Mouse (Mus musculus): ENCODE data around the gene Plxna2. TPM values are rescaled to one million over a fixed set of nuclear protein-coding genes. Genes with fewer than 3 reads are reported as not detected.
A peak's percentile ranks its signal among the peaks of the same experiment; 100 is the strongest.

Gene Plxna2
- polyA plus RNA-seq, 1 experiment: 30.7 TPM

- DNase-seq (ENCODE audit: extremely low spot score in 1 of 2, low spot score in 1 of 2): no peak
Observed at GRCm38 (mm10) chr1:194622174-194622573, 4.2 kb downstream of the Plxna2 start.

- DNase-seq (ENCODE audit: extremely low spot score in 1 of 2, low spot score in 1 of 2): peak in 1 of 2 experiments; percentile 44
Observed at GRCm38 (mm10) chr1:194622677-194623076, 4.7 kb downstream of the Plxna2 start.

- DNase-seq (ENCODE audit: extremely low spot score in 1 of 2, low spot score in 1 of 2): no peak
Observed at GRCm38 (mm10) chr1:194623641-194624040, 5.6 kb downstream of the Plxna2 start.

- peak in 1 of 2 experiments; percentile 73 for DNase-seq (ENCODE audit: extremely low spot score in 1 of 2, low spot score in 1 of 2)
Observed at GRCm38 (mm10) chr1:194624411-194624810, 6.4 kb downstream of the Plxna2 start.

GRCm38 (mm10) chr1:194624973-194625372 is 7.0 kb downstream of the Plxna2 start:
- DNase-seq (ENCODE audit: extremely low spot score in 1 of 2, low spot score in 1 of 2): no peak

GRCm38 (mm10) chr1:194626109-194626508 is 8.1 kb downstream of the Plxna2 start:
- no peak for DNase-seq (ENCODE audit: extremely low spot score in 1 of 2, low spot score in 1 of 2)

- DNase-seq (ENCODE audit: extremely low spot score in 1 of 2, low spot score in 1 of 2): no peak
Observed at GRCm38 (mm10) chr1:194627286-194627685, 9.3 kb downstream of the Plxna2 start.

- DNase-seq (ENCODE audit: extremely low spot score in 1 of 2, low spot score in 1 of 2): peak in 1 of 2 experiments; percentile 44
Observed at GRCm38 (mm10) chr1:194629135-194629689, 11.2 kb downstream of the Plxna2 start.

- no peak for DNase-seq (ENCODE audit: extremely low spot score in 1 of 2, low spot score in 1 of 2)
Observed at GRCm38 (mm10) chr1:194630498-194631056, 12.6 kb downstream of the Plxna2 start.

GRCm38 (mm10) chr1:194631574-194631973 is 13.6 kb downstream of the Plxna2 start:
- no peak for DNase-seq (ENCODE audit: extremely low spot score in 1 of 2, low spot score in 1 of 2)

- no peak for DNase-seq (ENCODE audit: extremely low spot score in 1 of 2, low spot score in 1 of 2)
Observed at GRCm38 (mm10) chr1:194632029-194632428, 14.0 kb downstream of the Plxna2 start.

- no peak for DNase-seq (ENCODE audit: extremely low spot score in 1 of 2, low spot score in 1 of 2)
Observed at GRCm38 (mm10) chr1:194635411-194635810, 17.4 kb downstream of the Plxna2 start.

- no peak for DNase-seq (ENCODE audit: extremely low spot score in 1 of 2, low spot score in 1 of 2)
Observed at GRCm38 (mm10) chr1:194635942-194636341, 17.9 kb downstream of the Plxna2 start.

GRCm38 (mm10) chr1:194637391-194638304 is 19.6 kb downstream of the Plxna2 start:
- no peak for DNase-seq (ENCODE audit: extremely low spot score in 1 of 2, low spot score in 1 of 2)

GRCm38 (mm10) chr1:194641601-194642301 is 23.7 kb downstream of the Plxna2 start:
- peak in 1 of 2 experiments; percentile 56 for DNase-seq (ENCODE audit: extremely low spot score in 1 of 2, low spot score in 1 of 2)

- DNase-seq (ENCODE audit: extremely low spot score in 1 of 2, low spot score in 1 of 2): no peak
Observed at GRCm38 (mm10) chr1:194642302-194642787, 24.3 kb downstream of the Plxna2 start.

GRCm38 (mm10) chr1:194643930-194644329 is 25.9 kb downstream of the Plxna2 start:
- no peak for DNase-seq (ENCODE audit: extremely low spot score in 1 of 2, low spot score in 1 of 2)

- DNase-seq (ENCODE audit: extremely low spot score in 1 of 2, low spot score in 1 of 2): no peak
Observed at GRCm38 (mm10) chr1:194645898-194646297, 27.9 kb downstream of the Plxna2 start.

- no peak for DNase-seq (ENCODE audit: extremely low spot score in 1 of 2, low spot score in 1 of 2)
Observed at GRCm38 (mm10) chr1:194650076-194650475, 32.1 kb downstream of the Plxna2 start.

GRCm38 (mm10) chr1:194650566-194650965 is 32.5 kb downstream of the Plxna2 start:
- no peak for DNase-seq (ENCODE audit: extremely low spot score in 1 of 2, low spot score in 1 of 2)

GRCm38 (mm10) chr1:194651987-194652386 is 34.0 kb downstream of the Plxna2 start:
- no peak for DNase-seq (ENCODE audit: extremely low spot score in 1 of 2, low spot score in 1 of 2)
